Mouse (Mus musculus) ovary, postnatal 10 days (tissue): ENCODE data around the gene Odf3l1.

Experiments used
- DNase-seq: peaks from one replicate; pipeline ENCODE4 v3.0.0; 2022; ENCODE audit warnings: low spot score

Odf3l1 gene

DNA sequence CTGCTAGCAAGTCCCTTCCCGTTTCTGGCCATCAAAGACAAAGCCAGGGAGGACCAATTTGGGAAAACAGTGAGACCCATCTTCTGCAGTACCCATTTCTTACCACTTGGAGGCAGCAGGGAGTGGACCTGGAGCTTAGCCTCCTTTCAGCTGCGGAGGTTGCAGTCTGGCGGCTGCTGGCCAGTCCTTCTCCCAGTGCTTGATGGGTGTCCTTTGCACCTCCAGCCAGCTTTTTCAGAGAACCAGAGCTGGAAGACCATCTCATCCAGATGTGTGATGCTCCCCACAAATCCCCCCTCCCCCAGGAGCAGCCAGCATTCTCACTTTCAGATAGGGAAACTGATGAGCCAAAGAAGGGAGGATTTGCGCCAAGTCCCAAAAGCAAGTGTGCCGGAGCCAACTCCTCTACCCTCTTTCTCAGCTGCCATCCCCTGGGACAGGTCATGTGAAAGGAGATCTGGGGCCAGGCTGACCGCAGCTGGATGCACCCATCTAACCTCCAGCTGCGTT lies 20.7 kb downstream of the Odf3l1 start:
- DNase-seq = peak; percentile 33

- no peak for DNase-seq
Measured at GRCm38 (mm10) chr9:56842303-56842719, 22.2 kb downstream of the Odf3l1 start.

DNA sequence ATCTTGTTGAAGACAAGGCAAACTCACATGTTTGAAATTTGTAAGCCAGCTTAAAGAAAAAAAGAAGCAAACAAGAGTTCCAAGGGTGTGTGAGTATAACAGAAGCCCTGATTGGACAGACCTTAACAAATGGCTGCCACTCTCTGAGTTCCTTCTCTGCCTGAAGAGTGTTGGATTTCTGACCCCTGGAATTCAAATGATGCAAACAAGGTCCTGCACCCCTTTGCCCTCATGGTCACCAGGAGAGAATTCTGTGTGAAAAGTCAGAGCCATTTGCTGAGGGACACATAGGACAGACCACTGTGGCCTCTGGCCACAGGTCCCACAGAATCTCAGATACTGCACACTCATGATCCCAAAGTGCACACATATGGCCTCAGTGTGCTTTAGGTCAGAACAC lies 22.6 kb downstream of the Odf3l1 start:
- DNase-seq = no peak

DNA sequence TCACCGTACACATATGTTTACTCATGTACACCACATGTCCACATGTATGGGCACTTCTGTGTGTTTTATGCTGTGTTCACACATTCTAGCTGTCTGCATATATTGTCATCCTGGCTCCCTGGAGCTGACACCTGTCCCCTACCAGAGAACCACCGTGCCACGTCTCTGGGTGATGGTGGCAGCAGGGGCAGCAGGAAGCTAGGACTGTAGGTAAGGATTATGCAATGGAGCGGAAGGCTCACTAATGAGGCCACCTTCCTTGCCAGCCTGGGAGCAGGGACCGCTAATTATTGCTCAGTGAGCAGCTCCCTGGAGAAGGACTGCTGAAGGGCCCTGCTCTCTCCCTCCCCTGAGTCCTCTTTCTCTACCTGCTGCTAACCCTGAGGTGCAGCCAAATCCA lies 23.8 kb downstream of the Odf3l1 start:
- no peak for DNase-seq

DNA sequence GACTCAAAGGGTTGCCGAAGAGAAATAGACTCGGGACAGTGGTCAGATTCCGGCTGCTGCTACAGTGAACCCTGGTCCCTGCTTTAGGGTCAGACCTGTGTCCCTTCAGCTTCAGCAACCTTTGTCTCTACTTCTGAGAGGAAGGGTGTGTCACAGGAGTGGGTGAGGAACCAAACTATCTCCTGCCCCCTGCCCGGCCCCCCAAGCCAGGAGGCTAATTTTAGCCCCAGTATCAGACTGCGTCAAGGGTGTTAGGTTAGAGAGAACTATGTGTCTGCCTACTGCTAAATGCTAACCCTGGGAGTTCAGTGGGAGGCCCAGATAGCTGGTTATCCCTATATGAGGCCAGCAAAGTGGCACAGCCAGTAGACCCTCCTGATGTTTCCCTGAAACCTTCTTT lies 29.3 kb downstream of the Odf3l1 start:
- no peak for DNase-seq

DNA sequence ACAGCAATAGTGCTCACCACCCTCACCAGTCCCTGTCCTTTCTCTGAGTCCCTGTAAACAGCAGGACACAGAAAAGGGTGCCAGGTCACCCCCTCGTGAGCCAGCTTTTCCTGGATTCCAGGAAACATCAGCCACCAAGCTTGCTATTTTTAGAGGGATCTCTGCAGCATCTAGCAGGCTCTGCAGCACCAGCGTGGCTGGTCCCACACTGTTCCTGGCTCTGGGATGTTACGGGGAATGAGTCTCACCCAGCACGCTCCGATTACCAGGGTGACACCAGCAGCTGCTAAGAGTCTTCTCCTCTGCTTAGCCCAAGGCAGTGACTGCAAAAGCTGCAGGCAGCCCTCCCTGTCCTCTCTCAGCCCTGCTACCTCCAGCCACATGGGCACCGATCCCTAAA lies 31.6 kb downstream of the Odf3l1 start:
- no peak for DNase-seq

- no peak for DNase-seq
Measured at GRCm38 (mm10) chr9:56831904-56832303, 32.6 kb downstream of the Odf3l1 start.

GRCm38 (mm10) chr9:56830162-56830561 lies 34.3 kb downstream of the Odf3l1 start:
- DNase-seq = no peak

- DNase-seq = no peak
Measured at GRCm38 (mm10) chr9:56828841-56829240, 35.6 kb downstream of the Odf3l1 start.

DNA sequence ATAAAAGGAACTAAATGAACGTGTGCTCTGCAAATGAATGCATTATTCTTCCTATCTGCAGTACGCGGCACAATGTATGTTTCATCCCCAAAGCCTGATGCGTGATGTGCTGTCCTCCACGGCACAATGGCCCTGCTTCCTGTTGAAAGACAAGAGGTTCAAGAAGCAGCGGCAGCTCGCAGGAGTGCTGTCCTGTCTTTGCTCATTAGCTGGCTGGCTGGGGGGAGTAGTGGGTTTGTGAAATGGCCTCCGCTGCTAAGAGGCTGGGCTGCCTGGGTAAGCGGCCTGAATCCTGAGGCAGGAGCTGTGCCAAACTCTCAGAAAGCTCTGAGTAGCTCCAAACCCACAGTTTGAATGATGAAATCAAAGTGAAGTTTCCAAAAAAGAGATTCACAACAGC lies 36.3 kb downstream of the Odf3l1 start:
- DNase-seq = no peak

GRCm38 (mm10) chr9:56825476-56826213 lies 38.8 kb downstream of the Odf3l1 start:
- no peak for DNase-seq

DNA sequence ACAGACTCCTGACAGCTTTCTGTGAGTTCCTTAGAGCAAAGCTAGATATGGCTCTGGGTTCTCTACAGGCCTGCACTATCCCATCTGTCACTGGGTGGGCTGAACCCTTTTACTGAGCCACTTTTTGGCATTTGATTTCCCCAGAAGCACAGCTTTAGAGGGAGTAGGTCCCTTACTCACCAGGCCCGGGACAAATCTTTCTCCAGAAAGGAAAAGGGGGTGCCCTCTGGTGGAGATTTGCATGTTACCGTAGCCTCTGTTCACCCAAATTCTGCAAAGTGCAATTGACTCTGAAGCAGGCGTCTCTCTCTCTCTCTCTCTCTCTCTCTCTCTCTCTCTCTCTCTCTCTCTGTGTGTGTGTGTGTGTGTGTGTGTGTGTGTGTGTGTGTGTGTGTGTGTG lies 39.6 kb downstream of the Odf3l1 start:
- DNase-seq = no peak

GRCm38 (mm10) chr9:56810916-56811315 lies 53.6 kb downstream of the Odf3l1 start:
- DNase-seq = no peak

GRCm38 (mm10) chr9:56807990-56808389 lies 56.5 kb downstream of the Odf3l1 start:
- DNase-seq = no peak

DNA sequence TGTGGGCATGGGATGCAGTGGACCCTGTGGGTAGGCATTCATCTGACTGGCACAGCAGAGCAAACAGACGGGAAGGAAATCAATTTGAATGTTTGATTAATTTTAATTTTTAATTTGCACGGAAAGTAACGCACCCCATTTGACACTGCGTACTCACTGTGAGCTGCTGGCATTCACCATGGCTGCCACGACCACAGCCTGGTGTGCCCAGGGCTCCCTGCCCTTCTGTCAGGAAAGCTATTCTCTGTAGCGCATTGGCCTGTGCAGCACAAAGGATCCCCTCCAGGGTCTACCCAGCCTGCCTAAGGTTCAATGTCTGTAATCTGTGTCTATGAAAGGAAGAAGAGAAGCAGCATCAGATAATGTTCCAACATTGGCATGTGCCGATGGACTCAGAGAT lies 61.3 kb downstream of the Odf3l1 start:
- DNase-seq = no peak
